Mouse (Mus musculus) central nervous system, embryonic 14 days (tissue): Measurements from ENCODE around the gene Fsd2. TPM values are rescaled to one million over a fixed set of nuclear protein-coding genes. Genes with fewer than 3 reads are reported as not detected.

Experiments
- polyA plus RNA-seq: library from polyadenylated mRNA; depleted of rRNA; stranded (reverse); fragments of >200 nt; gene quantifications from 2 replicates; pipeline ENCODE4 v1.2.3, GENCODE M21; 2012; rRNA removed

Gene Fsd2
- 0.14 and 0.31 TPM in 2 replicates for polyA plus RNA-seq

GRCm38 (mm10) chr7:81566892-81567291 lies at the start of gene Fsd2:
Fsd2 (minus strand) TSS chr7:81566944.

GRCm38 (mm10) chr7:81571108-81571940 lies 4.6 kb upstream of the Fsd2 start, which contains the start of gene Whamm:
Whamm (plus strand) TSS chr7:81571266.

GRCm38 (mm10) chr7:81498181-81498580 lies 68.6 kb downstream of the Fsd2 start, which contains the start of gene BC048679:
BC048679 (minus strand) TSS chr7:81498281.

GRCm38 (mm10) chr7:81493331-81494021 lies 73.3 kb downstream of the Fsd2 start, which contains the start of gene Ap3b2:
Ap3b2 (minus strand) TSS chr7:81493925.

Other genes with a start within 250 kb of the Fsd2 start
- gene Rps17, start 221.7 kb downstream of the Fsd2 start, polyA plus RNA-seq = 1,656 and 1,685 TPM in 2 replicates
- 4.4 and 6.3 TPM in 2 replicates for gene Cpeb1, start 111.5 kb downstream of the Fsd2 start, polyA plus RNA-seq
- gene Ap3b2, start 73.0 kb downstream of the Fsd2 start, polyA plus RNA-seq = 116 and 126 TPM in 2 replicates
- gene BC048679, start 68.7 kb downstream of the Fsd2 start, polyA plus RNA-seq = not detected in 2 replicates
- gene Whamm, start 4.3 kb upstream of the Fsd2 start, polyA plus RNA-seq = 15.4 and 15.8 TPM in 2 replicates
- gene Homer2, start 140.6 kb upstream of the Fsd2 start, polyA plus RNA-seq = 16.3 and 16.9 TPM in 2 replicates
- 58.3 and 69.8 TPM in 2 replicates for gene Ramac, start 196.0 kb upstream of the Fsd2 start, polyA plus RNA-seq
- gene 3110040N11Rik, start 222.5 kb upstream of the Fsd2 start, polyA plus RNA-seq = 50.0 and 50.7 TPM in 2 replicates